Mouse (Mus musculus) cortical plate, adult 2 months (tissue): Measurements from ENCODE around the gene Ttll13. TPM values are rescaled to one million over a fixed set of nuclear protein-coding genes. Genes with fewer than 3 reads are reported as not detected.

Source experiments
- H3K27ac ChIP-seq: fragments of 200-500 bp; 2 replicates; pipeline ENCODE4 v1.5.1; 2012; ENCODE audit warnings: low read length, control low read depth, inconsistent platforms; ENCODE audit not compliant: insufficient read depth
- H3K4me1 ChIP-seq: fragments of 200-500 bp; 2 replicates; pipeline ENCODE4 v1.6.1; 2011; ENCODE audit warnings: low read length; ENCODE audit not compliant: control insufficient read depth, insufficient read depth
- H3K4me3 ChIP-seq: fragments of 200-500 bp; 2 replicates; pipeline ENCODE4 v1.5.1; 2011; ENCODE audit warnings: mild to moderate bottlenecking, low read length, control low read depth; ENCODE audit not compliant: insufficient read depth
- CTCF ChIP-seq: fragments of 200-500 bp; IDR thresholded peaks from 2 replicates; pipeline ENCODE4 v1.5.1; 2011; ENCODE audit warnings: mild to moderate bottlenecking, control low read depth, low read length; ENCODE audit not compliant: insufficient read depth; ENCODE audit errors: extremely low read depth
- POLR2A ChIP-seq: fragments of 200-500 bp; IDR thresholded peaks from 2 replicates; pipeline ENCODE4 v1.6.1; 2011; ENCODE audit warnings: mild to moderate bottlenecking, low read length, control low read depth; ENCODE audit not compliant: insufficient read depth; ENCODE audit errors: extremely low read depth
- polyA plus RNA-seq: library from polyadenylated mRNA; depleted of rRNA; stranded (reverse); fragments of >200 nt; gene quantifications from 2 replicates; pipeline ENCODE4 v1.2.3, GENCODE M21; 2012; rRNA removed

Gene Ttll13
- polyA plus RNA-seq, 1 experiment, result 0.98 TPM

- Histone ChIP-seq H3K4me3 (no peak overlapping the region), H3K27ac (no peak overlapping the region), H3K4me1 (no peaks in the 10 kb centered on the region)
- TF ChIP-seq POLR2A, result no peak
- no peak for TF ChIP-seq CTCF
Observed at GRCm38 (mm10) chr7:80297041-80297440, 50.9 kb downstream of the Ttll13 start.

GRCm38 (mm10) chr7:80298754-80299153, 52.6 kb downstream of the Ttll13 start:
- no peak for TF ChIP-seq CTCF
- no peak for TF ChIP-seq POLR2A
- Histone ChIP-seq H3K4me3 (no peak overlapping the region), H3K4me1 (no peaks in the 10 kb centered on the region), H3K27ac (no peak overlapping the region)

GRCm38 (mm10) chr7:80299568-80299967, 53.4 kb downstream of the Ttll13 start:
- TF ChIP-seq POLR2A (no peak), CTCF (no peak)

GRCm38 (mm10) chr7:80301522-80301921, 55.3 kb downstream of the Ttll13 start:
- no peak overlapping the region for H3K4me3 ChIP-seq
- no peak overlapping the region for H3K27ac ChIP-seq
- no peak for TF ChIP-seq POLR2A
- no peak for TF ChIP-seq CTCF
- H3K4me1 ChIP-seq, result no peaks in the 10 kb centered on the region

More at GRCm38 (mm10) chr7:80299568-80299967, 53.4 kb downstream of the Ttll13 start:
- Histone ChIP-seq H3K4me1 (no peaks in the 10 kb centered on the region), H3K4me3 (no peak overlapping the region), H3K27ac (no peak overlapping the region)

- H3K27ac ChIP-seq, result no peak overlapping the region
- no peaks in the 10 kb centered on the region for H3K4me1 ChIP-seq
- TF ChIP-seq POLR2A (no peak), CTCF (no peak)
- H3K4me3 ChIP-seq, result no peak overlapping the region
Observed at GRCm38 (mm10) chr7:80307766-80308165, 61.6 kb downstream of the Ttll13 start.

Other genes starting within 250 kb of the Ttll13 start
- 18.0 and 18.5 TPM in 2 replicates for gene Zfp710, start 221.6 kb upstream of the Ttll13 start, polyA plus RNA-seq
- gene Idh2, start 131.0 kb upstream of the Ttll13 start, polyA plus RNA-seq, result 92.7 and 95.0 TPM in 2 replicates
- gene Sema4b, start 59.5 kb upstream of the Ttll13 start, polyA plus RNA-seq, result 11.6 and 12.5 TPM in 2 replicates
- 31.9 and 35.9 TPM in 2 replicates for gene Cib1, start 13.6 kb upstream of the Ttll13 start, polyA plus RNA-seq
- 3.4 and 3.7 TPM in 2 replicates for gene Gdpgp1, start 13.5 kb upstream of the Ttll13 start, polyA plus RNA-seq
- 55.6 and 56.0 TPM in 2 replicates for gene Ngrn, start 14.8 kb downstream of the Ttll13 start, polyA plus RNA-seq
- gene Vps33b, start 23.3 kb downstream of the Ttll13 start, polyA plus RNA-seq, result 23.2 and 25.6 TPM in 2 replicates
- 0.98 and 3.0 TPM in 2 replicates for gene Prc1, start 48.1 kb downstream of the Ttll13 start, polyA plus RNA-seq
- gene Rccd1, start 78.1 kb downstream of the Ttll13 start, polyA plus RNA-seq, result 17.4 and 23.3 TPM in 2 replicates
- 55.4 and 56.8 TPM in 2 replicates for gene Unc45a, start 94.6 kb downstream of the Ttll13 start, polyA plus RNA-seq
- gene Hddc3, start 96.7 kb downstream of the Ttll13 start, polyA plus RNA-seq, result 54.6 and 61.3 TPM in 2 replicates
- gene Man2a2, start 125.0 kb downstream of the Ttll13 start, polyA plus RNA-seq, result 112 and 115 TPM in 2 replicates
- 5.9 and 7.6 TPM in 2 replicates for gene Fes, start 141.6 kb downstream of the Ttll13 start, polyA plus RNA-seq
- 19.9 and 22.1 TPM in 2 replicates for gene Furin, start 159.1 kb downstream of the Ttll13 start, polyA plus RNA-seq